Mouse (Mus musculus) limb, embryonic 13.5 days (tissue): ENCODE data around the gene Atp1a1. TPM values are rescaled to one million over a fixed set of nuclear protein-coding genes. Genes with fewer than 3 reads are reported as not detected.

Experiments
- ATAC-seq: fragments of 200-750 bp; cut with Nextera tagmentation; 2 replicates; pipeline ENCODE4 v1.8.0; 2017; ENCODE audit warnings: low read depth, moderate number of reproducible peaks, moderate TSS enrichment; ENCODE audit not compliant: low FRiP score
- H3K27ac ChIP-seq: fragments of 300-500 bp; sonication (generic); 2 replicates; pipeline ENCODE4 v1.5.1; 2015; ENCODE audit warnings: inconsistent platforms, mild to moderate bottlenecking, moderate library complexity
- H3K27me3 ChIP-seq: fragments of 300-500 bp; sonication (generic); 2 replicates; pipeline ENCODE4 v1.6.1; 2015; ENCODE audit warnings: mild to moderate bottlenecking, inconsistent platforms
- H3K36me3 ChIP-seq: fragments of 300-500 bp; sonication (generic); 2 replicates; pipeline ENCODE4 v1.6.1; 2015; ENCODE audit warnings: inconsistent platforms, mild to moderate bottlenecking, moderate library complexity
- H3K4me1 ChIP-seq: fragments of 300-500 bp; sonication (generic); 2 replicates; pipeline ENCODE4 v1.6.1; 2015; ENCODE audit warnings: inconsistent platforms
- H3K4me2 ChIP-seq: fragments of 300-500 bp; sonication (generic); replicated peaks from 2 replicates; pipeline ENCODE4 v1.6.1; 2015; ENCODE audit warnings: inconsistent platforms, mild to moderate bottlenecking, moderate library complexity
- H3K4me3 ChIP-seq: fragments of 300-500 bp; sonication (generic); 2 replicates; pipeline ENCODE4 v1.5.1; 2015; ENCODE audit warnings: moderate library complexity, mild to moderate bottlenecking, inconsistent platforms
- H3K9ac ChIP-seq: fragments of 300-500 bp; sonication (generic); 2 replicates; pipeline ENCODE4 v1.6.1; 2015; ENCODE audit warnings: mild to moderate bottlenecking, inconsistent platforms
- H3K9me3 ChIP-seq: fragments of 300-500 bp; sonication (generic); 2 replicates; pipeline ENCODE4 v1.6.1; 2016; ENCODE audit warnings: inconsistent platforms
- WGBS: fragments of 180-500 bp; shearing (Covaris S2); methylation state at CpG from one replicate; pipeline ENCODE4 v1.1.7; 2015; 5-methylcytosine and 5-hydroxymethylcytosine counted together
- polyA plus RNA-seq: library from polyadenylated mRNA; unstranded; fragments of >200 nt; fragmentation: Nextera tagmentation; extraction: Ambion mirVana; gene quantifications from 2 replicates; pipeline ENCODE4 v1.2.1, GENCODE M21; 2015

The Atp1a1 gene
- polyA plus RNA-seq, 1 experiment from 2014 or later, result 63.5 TPM

- Histone ChIP-seq H3K27ac (no peak overlapping the region), H3K4me1 (peaks cover 22% of the 10 kb centered on the region), H3K4me2 (no peak overlapping the region), H3K36me3 (no peaks in the 10 kb centered on the region), H3K4me3 (no peak overlapping the region), H3K9me3 (no peaks in the 10 kb centered on the region), H3K27me3 (no peaks in the 10 kb centered on the region), H3K9ac (no peak overlapping the region)
- ATAC-seq, result no peak
- 86% methylated on average over 2 of the region's 2 CpGs for WGBS
These were observed 71.1 kb downstream of the Atp1a1 start for GRCm38 (mm10) chr3:101533373-101533772.

DNA sequence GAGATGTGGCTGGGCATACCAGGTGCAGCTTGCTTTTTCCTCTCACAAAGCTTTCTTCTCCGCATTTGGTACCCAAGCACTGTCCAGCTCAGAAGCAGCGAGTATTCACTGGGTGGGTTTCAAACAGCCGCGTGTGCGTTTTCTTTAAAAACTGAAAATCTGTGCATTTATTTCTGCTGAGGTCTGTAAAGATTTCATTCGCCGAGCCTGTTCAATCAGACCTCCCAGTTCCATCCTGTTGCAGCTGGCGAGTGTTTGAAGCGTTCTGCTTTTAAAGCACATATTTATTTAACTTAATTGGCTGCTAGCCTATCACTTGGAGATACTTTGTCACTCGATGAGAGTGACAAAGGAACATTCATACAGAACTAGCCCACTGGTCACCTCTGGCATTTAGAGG is 73.6 kb downstream of the Atp1a1 start:
- Histone ChIP-seq H3K27me3 (no peaks in the 10 kb centered on the region), H3K9me3 (no peaks in the 10 kb centered on the region), H3K36me3 (no peaks in the 10 kb centered on the region), H3K9ac (no peak overlapping the region), H3K4me1 (peaks cover 26% of the 10 kb centered on the region), H3K4me2 (no peak overlapping the region), H3K4me3 (no peak overlapping the region), H3K27ac (no peak overlapping the region)
- no peak for ATAC-seq
- 69% methylated on average over 10 of the region's 10 CpGs for WGBS

GRCm38 (mm10) chr3:101528900-101529594 is 75.4 kb downstream of the Atp1a1 start:
- peaks cover 26% of the 10 kb centered on the region for H3K4me1 ChIP-seq

DNA sequence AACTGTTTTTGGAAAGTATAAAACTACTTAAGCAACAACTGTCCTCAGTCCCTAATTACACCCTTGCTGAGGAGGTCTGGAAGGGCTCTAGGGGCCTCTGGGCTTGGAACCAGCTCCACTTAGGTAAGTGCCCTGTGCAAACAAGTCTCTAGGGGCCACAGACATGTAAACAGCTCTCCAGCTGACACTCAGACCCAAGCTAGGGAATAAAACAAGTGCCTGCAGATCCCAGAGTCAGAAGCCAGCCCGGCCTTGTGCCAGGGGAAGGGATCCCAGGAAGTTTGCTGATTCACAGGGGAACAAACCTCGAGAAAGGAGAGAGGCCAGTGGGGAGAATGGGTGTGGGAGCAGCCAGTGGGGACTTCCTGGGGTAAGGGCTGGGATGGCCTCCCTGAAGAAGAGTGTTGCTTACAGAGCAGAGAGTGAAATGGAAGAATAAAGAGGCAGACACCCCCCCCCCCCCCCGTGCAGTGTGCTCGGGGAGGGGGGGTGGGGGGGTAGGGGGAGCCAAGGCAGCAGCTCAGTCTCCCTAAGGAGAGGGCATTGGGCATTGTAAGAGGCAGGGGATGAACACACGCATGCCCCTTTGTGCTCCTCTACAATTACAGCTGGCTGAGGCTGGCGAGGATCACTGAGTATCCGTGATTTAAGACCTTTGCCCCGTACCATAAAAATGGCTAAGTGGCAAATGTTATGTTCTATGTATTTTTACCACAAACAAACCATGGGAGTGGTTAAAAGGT is 76.2 kb downstream of the Atp1a1 start:
- H3K9me3 ChIP-seq, result no peaks in the 10 kb centered on the region
- no peak for ATAC-seq
- no peak overlapping the region for H3K27ac ChIP-seq
- no peaks in the 10 kb centered on the region for H3K36me3 ChIP-seq
- H3K4me2 ChIP-seq, result no peak overlapping the region
- WGBS, result 31% methylated on average over 7 of the region's 8 CpGs
- H3K4me3 ChIP-seq, result no peak overlapping the region
- H3K9ac ChIP-seq, result no peak overlapping the region
- peaks cover 26% of the 10 kb centered on the region for H3K4me1 ChIP-seq
- H3K27me3 ChIP-seq, result no peaks in the 10 kb centered on the region

More at GRCm38 (mm10) chr3:101528900-101529594, 75.4 kb downstream of the Atp1a1 start:
- Histone ChIP-seq H3K27ac (no peak overlapping the region; the same call in 1 of the 2 replicates), H3K4me2 (no peak overlapping the region), H3K9me3 (no peaks in the 10 kb centered on the region), H3K27me3 (no peaks in the 10 kb centered on the region), H3K9ac (no peak overlapping the region), H3K36me3 (no peaks in the 10 kb centered on the region), H3K4me3 (no peak overlapping the region)
- ATAC-seq, result no peak
- 30% methylated on average over 8 of the region's 8 CpGs for WGBS

- H3K9ac ChIP-seq, result no peak overlapping the region
- H3K4me2 ChIP-seq, result no peak overlapping the region
- no peak overlapping the region for H3K4me3 ChIP-seq
- peaks cover 36% of the 10 kb centered on the region for H3K4me1 ChIP-seq
- 80% methylated on average over 11 of the region's 11 CpGs for WGBS
- no peaks in the 10 kb centered on the region for H3K9me3 ChIP-seq
- H3K27me3 ChIP-seq, result no peaks in the 10 kb centered on the region
- no peaks in the 10 kb centered on the region for H3K36me3 ChIP-seq
- no peak overlapping the region for H3K27ac ChIP-seq
- ATAC-seq, result no peak
These were observed 77.9 kb downstream of the Atp1a1 start for GRCm38 (mm10) chr3:101526603-101527002.

Other genes starting within 250 kb of the Atp1a1 start
- gene Igsf3, start 227.6 kb downstream of the Atp1a1 start, polyA plus RNA-seq, result 93.6 and 96.5 TPM in 2 replicates
- 1.3 and 1.5 TPM in 2 replicates for gene Mab21l3, start 244.3 kb upstream of the Atp1a1 start, polyA plus RNA-seq